Mouse (Mus musculus): ENCODE data around the gene Cript. TPM values are rescaled to one million over a fixed set of nuclear protein-coding genes. Genes with fewer than 3 reads are reported as not detected.

Cript gene
- polyA plus RNA-seq, 1 experiment from 2014 or later, result 137 TPM

DNA sequence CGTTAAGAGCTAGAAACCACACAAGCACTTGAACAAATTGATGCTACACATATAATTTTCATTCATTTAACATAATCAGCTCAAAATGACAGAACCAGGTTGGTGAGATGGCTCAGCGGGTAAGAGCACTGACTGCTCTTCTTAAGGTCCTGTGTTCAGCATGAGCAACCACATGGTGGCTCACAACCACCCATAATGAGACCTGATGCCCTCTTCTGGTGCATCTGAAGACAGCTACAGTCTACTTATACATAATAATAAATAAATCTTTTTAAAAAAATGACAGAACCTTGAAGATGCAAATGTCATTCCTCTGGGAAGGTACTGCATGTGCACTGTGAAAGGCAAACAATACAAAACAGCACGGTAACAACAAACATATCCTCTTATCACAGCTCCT lies 16.4 kb upstream of the Cript start:
- no peak overlapping the region for H3K9ac ChIP-seq
- ATAC-seq (ENCODE audit: insufficient number of reproducible peaks, insufficient read depth, low FRiP score, low TSS enrichment, low read depth), result no peak
- H3K4me3 ChIP-seq, result no peak overlapping the region
- whole genome bisulfite sequencing, result 84% methylated on average over 3 of the region's 3 CpGs
- H3K4me2 ChIP-seq, result no peak overlapping the region
- H3K9me3 ChIP-seq, result no peaks in the 10 kb centered on the region
- H3K36me3 ChIP-seq, result peaks cover 15% of the 10 kb centered on the region
- H3K27me3 ChIP-seq, result no peaks in the 10 kb centered on the region
- no peak overlapping the region for H3K27ac ChIP-seq
- no peaks in the 10 kb centered on the region; the same call in 1 of the 2 replicates for H3K4me1 ChIP-seq

DNA sequence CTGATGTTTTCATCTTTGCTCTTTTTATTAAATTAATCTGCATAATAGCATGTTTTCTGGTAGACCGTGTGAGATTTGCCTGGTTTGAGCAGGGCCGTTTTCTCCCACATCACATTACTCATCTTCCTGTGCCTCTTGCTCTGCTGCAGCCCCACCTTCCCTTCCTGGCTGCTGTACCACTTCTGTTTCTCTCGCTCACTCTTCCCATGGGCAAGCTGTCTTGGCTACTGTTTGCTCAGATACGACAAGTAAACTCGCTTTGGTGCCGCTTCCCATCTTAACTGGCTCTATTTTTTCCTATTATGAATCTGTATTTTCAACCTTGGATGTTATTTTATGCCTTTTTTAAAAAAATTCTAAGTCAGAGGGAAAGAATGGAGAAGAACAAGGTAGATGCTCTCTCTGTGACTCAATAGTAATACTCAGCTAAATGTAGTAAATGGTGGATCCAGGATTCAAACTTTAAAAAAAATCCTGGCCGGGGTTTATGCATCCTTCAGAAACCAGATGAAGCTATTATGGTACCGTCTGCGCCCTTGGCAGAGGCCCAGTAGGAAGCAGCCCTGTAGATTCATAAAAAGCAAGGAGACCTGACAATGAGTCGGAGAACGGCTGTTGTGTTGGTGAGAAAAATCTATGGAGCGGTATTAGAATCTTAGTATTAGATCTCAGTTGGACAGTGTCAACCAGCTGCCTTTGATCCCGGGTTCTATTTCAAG lies 13.9 kb upstream of the Cript start:
- no peak overlapping the region for H3K4me2 ChIP-seq
- no peak overlapping the region for H3K9ac ChIP-seq
- no peaks in the 10 kb centered on the region for H3K4me1 ChIP-seq
- peaks cover 4% of the 10 kb centered on the region for H3K9me3 ChIP-seq
- H3K27ac ChIP-seq, result no peak overlapping the region
- peaks cover 20% of the 10 kb centered on the region for H3K36me3 ChIP-seq
- no peaks in the 10 kb centered on the region for H3K27me3 ChIP-seq
- no peak for ATAC-seq (ENCODE audit: insufficient number of reproducible peaks, insufficient read depth, low FRiP score, low TSS enrichment, low read depth)
- H3K4me3 ChIP-seq, result no peak overlapping the region
- 80% methylated on average over 13 of the region's 13 CpGs for WGBS

DNA sequence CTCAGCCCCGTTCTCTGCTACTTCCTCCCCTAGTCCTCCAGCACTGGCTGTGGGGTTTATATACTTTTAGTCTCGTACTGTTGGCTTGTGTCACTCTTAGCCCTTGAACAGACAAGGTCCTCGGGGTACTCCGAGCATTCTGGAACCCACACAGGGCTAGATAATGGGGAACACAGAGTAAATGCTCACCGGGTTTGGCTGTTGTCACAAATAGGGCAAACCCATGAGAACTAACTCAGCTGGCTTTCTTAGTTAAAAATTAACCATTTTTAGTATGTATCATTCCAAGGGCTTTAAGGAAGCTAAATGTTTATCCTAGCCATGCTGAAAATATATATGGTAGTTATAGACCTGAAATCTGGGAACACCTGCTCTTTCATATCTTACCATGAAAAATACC lies 5.7 kb upstream of the Cript start:
- no peaks in the 10 kb centered on the region for H3K27me3 ChIP-seq
- peaks cover 5% of the 10 kb centered on the region; the same call in 1 of the 2 replicates for H3K4me1 ChIP-seq
- H3K4me3 ChIP-seq, result no peak overlapping the region
- peaks cover 4% of the 10 kb centered on the region for H3K9me3 ChIP-seq
- no peak overlapping the region for H3K4me2 ChIP-seq
- no peak overlapping the region for H3K27ac ChIP-seq
- no peak for ATAC-seq (ENCODE audit: insufficient number of reproducible peaks, insufficient read depth, low FRiP score, low TSS enrichment, low read depth)
- peaks cover 16% of the 10 kb centered on the region for H3K36me3 ChIP-seq
- H3K9ac ChIP-seq, result no peak overlapping the region
- WGBS, result 85% methylated on average over 5 of the region's 5 CpGs

DNA sequence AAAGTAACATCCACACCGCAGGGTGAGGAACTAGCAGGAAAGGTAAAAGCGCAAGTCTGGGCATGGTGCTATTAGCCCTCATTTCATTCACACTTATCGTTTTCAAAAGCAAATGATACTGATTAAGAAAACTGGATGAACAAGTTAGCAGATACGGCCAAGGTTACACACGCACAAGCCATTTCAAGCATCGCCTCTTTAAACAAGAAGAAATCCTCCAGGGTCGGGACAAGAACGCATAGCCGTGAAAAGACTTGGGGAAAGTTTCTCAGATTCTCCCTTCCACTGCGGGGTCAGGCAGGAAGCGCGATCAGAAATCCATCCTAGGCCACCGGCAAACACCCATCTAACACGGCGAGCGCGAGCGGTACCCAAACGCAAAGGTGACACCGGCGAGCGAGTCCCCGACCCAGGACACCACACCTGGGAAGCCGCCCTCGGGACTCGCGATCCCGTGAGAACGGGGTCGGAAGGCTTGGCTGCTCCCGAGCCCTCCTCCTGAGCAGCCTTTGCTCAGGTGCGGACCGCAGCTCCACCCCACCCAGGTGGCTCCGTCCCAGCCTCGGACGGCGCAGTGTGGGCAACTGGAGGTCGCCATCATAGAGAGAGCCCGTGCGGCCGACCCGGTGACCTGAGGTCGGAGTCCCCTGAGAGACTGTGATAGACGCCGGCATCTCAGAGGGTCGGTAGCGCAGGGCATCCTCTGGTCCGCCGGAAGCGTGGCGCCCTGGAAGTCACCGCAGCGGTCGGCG lies 683 bp upstream of the Cript start:
- Histone ChIP-seq H3K27ac (no peak overlapping the region), H3K4me1 (peaks cover 11% of the 10 kb centered on the region), H3K36me3 (peaks cover 16% of the 10 kb centered on the region), H3K4me3 (peak overlapping the region; percentile 65), H3K9me3 (no peaks in the 10 kb centered on the region), H3K9ac (peak overlapping the region; percentile 83), H3K27me3 (no peaks in the 10 kb centered on the region), H3K4me2 (peak overlapping the region; percentile 93)
- WGBS, result under 1% methylated on average over 53 of the region's 55 CpGs
- peak; percentile 83 for ATAC-seq (ENCODE audit: insufficient number of reproducible peaks, insufficient read depth, low FRiP score, low TSS enrichment, low read depth)

DNA sequence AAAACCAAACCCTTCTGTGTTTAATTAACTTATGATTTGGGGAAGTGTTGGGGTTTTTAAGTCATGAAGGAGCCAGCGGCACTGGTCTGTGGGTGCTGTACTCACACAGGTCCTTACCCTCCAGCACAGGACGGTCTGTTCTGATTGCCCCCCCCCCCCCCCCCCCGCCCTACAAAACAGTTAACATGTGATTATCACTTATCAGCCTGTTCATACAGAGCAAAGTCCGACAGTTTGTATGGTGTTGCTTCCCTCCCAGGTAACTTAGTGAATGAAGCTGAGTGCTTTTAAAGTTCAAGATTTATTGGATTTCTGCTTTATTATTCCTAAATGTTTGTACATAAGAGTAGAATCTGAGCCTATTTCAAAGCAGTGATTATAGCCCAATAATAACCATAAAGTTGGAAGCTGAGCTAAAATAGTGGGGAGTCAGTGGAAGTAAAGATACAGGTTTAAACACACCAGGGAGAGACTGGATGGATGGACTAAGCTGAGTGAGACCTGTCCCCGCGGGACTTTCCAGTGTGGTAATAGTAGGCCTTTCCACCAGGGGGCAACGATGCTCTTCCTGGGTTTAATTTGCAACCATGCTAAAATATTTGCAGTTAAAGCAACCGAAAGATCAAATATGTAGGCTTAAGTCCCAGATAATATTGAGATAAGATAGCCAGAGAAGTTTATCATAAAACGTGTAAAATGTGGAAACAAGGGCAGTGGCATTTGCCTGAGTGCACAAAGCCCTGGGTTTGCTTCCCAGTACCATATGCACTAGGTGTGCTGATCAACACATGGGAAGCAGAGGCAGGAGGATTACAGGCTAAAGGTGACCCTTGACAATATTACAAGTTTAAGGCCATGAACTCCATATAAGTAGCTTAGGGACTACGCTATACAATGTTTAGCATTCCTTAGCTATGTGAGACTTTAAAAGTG lies 11.1 kb downstream of the Cript start:
- WGBS, result 55% methylated on average over 10 of the region's 10 CpGs

DNA sequence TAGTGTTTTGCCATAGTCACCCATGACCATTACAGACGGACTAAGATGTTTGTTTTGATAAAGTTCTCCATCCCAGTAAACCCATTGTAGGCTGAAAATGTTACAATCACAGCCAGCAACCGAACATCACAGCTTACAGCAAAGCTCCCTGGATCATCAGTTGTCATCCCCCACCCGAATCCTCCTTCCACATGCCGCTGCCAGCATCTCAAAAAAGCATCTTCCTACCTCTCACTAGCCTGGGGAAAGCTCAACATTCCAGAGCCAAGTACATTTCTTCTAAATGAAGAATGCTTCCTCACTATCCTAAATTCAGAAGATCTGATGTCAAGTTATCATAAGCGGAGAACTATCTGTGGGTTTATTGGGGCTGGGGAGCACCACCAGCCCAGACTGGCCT lies 13.1 kb downstream of the Cript start:
- 83% methylated on average over 5 of the region's 5 CpGs for WGBS
- no peak overlapping the region for H3K4me2 ChIP-seq
- no peaks in the 10 kb centered on the region for H3K27me3 ChIP-seq
- no peak overlapping the region for H3K9ac ChIP-seq
- ATAC-seq (ENCODE audit: insufficient number of reproducible peaks, insufficient read depth, low FRiP score, low TSS enrichment, low read depth), result no peak
- H3K27ac ChIP-seq, result no peak overlapping the region
- no peaks in the 10 kb centered on the region for H3K9me3 ChIP-seq
- peaks cover 25% of the 10 kb centered on the region for H3K36me3 ChIP-seq
- H3K4me3 ChIP-seq, result no peak overlapping the region
- H3K4me1 ChIP-seq, result no peaks in the 10 kb centered on the region

More for the DNA sequence above, 11.1 kb downstream of the Cript start:
- no peak overlapping the region for H3K9ac ChIP-seq
- H3K36me3 ChIP-seq, result peaks cover 36% of the 10 kb centered on the region
- H3K27ac ChIP-seq, result no peak overlapping the region
- H3K4me2 ChIP-seq, result no peak overlapping the region
- H3K4me1 ChIP-seq, result no peaks in the 10 kb centered on the region
- ATAC-seq (ENCODE audit: insufficient number of reproducible peaks, insufficient read depth, low FRiP score, low TSS enrichment, low read depth), result no peak
- no peaks in the 10 kb centered on the region for H3K27me3 ChIP-seq
- no peak overlapping the region for H3K4me3 ChIP-seq
- no peaks in the 10 kb centered on the region for H3K9me3 ChIP-seq

DNA sequence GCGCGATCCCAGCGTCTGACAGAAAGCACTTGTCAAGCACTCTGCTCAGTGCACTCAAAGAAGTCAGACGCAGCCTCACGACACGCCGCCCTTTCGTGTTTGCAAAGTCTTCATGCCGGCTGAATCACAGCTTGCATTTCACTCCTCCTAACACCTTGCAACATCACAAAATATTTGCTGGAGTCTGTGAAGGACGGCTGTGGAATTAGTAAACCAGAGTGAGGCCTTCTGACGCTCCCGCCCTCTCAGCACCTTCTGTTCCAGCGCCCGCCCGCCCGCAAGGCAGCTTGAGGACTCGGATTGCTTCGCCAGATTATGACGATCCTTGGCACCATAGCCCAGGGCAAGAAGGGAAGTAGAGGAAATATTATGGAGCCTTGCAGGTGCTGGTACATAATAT lies 16.4 kb downstream of the Cript start:
- H3K4me3 ChIP-seq, result no peak overlapping the region
- 74% methylated on average over 19 of the region's 19 CpGs for WGBS
- no peaks in the 10 kb centered on the region for H3K9me3 ChIP-seq
- H3K27me3 ChIP-seq, result no peaks in the 10 kb centered on the region
- no peaks in the 10 kb centered on the region for H3K4me1 ChIP-seq
- H3K9ac ChIP-seq, result no peak overlapping the region
- H3K27ac ChIP-seq, result no peak overlapping the region
- H3K36me3 ChIP-seq, result peaks cover 8% of the 10 kb centered on the region
- no peak overlapping the region for H3K4me2 ChIP-seq
- no peak for ATAC-seq (ENCODE audit: insufficient number of reproducible peaks, insufficient read depth, low FRiP score, low TSS enrichment, low read depth)

DNA sequence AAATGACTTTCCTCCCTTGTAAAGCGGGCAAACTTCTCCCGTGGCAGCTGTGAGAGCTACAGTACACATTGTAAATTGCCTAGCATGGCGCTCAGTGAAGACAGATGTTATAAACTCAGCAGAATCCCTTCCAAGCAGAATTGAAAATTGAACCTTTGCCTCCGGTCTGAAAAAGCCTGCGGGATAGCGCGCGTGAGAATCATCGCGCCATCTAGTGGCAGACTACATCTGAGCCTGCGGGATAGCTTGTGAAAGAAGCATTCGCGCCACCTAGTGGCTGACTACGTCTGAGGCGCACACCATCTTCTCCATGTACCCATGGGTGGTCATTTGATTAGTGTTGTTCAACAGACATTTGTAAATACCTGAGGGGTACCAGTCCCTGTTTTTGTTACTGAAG lies 19.0 kb downstream of the Cript start:
- under 1% methylated on average over 15 of the region's 15 CpGs for WGBS
- ATAC-seq (ENCODE audit: insufficient number of reproducible peaks, insufficient read depth, low FRiP score, low TSS enrichment, low read depth), result peak; percentile 75; the same call in 1 of the 2 replicates
- Histone ChIP-seq H3K4me1 (no peaks in the 10 kb centered on the region), H3K27ac (peak overlapping the region; percentile 71), H3K9ac (no peak overlapping the region), H3K9me3 (no peaks in the 10 kb centered on the region), H3K36me3 (no peaks in the 10 kb centered on the region), H3K4me2 (peak overlapping the region; percentile 39), H3K4me3 (no peak overlapping the region), H3K27me3 (no peaks in the 10 kb centered on the region)

DNA sequence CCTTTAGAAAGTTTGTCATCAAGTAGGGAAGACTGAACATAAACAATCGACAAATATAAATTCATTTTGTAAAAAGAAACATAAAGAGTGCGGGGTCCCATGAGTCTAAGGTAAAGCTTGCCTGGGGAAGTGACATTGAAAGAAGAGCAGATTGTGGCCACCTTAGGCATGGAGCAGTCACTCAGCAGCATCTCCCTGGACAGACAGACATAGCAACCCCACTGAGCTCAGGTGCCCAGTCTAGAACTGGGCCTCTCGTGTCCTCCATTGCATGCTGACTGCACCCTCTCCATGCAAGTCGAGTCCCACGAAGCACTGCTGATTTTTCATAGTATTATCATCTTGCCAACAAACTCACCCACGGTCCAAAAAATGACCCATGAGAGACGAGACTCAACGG lies 19.4 kb downstream of the Cript start:
- H3K36me3 ChIP-seq, result no peaks in the 10 kb centered on the region
- ATAC-seq (ENCODE audit: insufficient number of reproducible peaks, insufficient read depth, low FRiP score, low TSS enrichment, low read depth), result no peak
- WGBS, result 84% methylated on average over 8 of the region's 8 CpGs
- no peak overlapping the region for H3K27ac ChIP-seq
- no peak overlapping the region for H3K9ac ChIP-seq
- H3K4me2 ChIP-seq, result no peak overlapping the region
- H3K4me3 ChIP-seq, result no peak overlapping the region
- H3K9me3 ChIP-seq, result no peaks in the 10 kb centered on the region
- H3K4me1 ChIP-seq, result peaks cover 4% of the 10 kb centered on the region; the same call in 1 of the 2 replicates
- H3K27me3 ChIP-seq, result no peaks in the 10 kb centered on the region

DNA sequence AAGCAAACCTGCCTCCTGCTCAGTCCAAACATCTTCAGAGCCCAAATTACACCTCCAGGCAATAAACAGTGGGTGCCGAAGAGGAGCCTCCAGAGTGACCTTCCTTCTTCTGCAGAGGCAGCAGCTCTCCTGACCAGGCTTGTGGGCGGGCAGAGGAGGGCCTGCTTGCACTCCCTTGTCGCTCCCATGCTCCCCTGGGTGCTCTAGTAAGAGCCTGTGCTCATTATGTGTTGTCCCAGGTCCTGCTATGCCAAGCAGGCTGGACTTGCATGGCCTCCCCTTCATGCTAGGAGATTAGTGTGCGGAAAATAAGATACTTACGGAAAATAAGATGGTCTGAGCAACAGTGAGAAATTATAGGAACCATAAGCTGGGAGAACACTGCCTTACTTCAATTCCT lies 24.3 kb downstream of the Cript start:
- Histone ChIP-seq H3K9ac (no peak overlapping the region), H3K4me3 (no peak overlapping the region), H3K4me2 (no peak overlapping the region), H3K36me3 (no peaks in the 10 kb centered on the region), H3K27me3 (no peaks in the 10 kb centered on the region), H3K4me1 (peaks cover 8% of the 10 kb centered on the region), H3K9me3 (no peaks in the 10 kb centered on the region), H3K27ac (no peak overlapping the region)
- no peak for ATAC-seq (ENCODE audit: insufficient number of reproducible peaks, insufficient read depth, low FRiP score, low TSS enrichment, low read depth)
- 47% methylated on average over 5 of the region's 5 CpGs for WGBS

DNA sequence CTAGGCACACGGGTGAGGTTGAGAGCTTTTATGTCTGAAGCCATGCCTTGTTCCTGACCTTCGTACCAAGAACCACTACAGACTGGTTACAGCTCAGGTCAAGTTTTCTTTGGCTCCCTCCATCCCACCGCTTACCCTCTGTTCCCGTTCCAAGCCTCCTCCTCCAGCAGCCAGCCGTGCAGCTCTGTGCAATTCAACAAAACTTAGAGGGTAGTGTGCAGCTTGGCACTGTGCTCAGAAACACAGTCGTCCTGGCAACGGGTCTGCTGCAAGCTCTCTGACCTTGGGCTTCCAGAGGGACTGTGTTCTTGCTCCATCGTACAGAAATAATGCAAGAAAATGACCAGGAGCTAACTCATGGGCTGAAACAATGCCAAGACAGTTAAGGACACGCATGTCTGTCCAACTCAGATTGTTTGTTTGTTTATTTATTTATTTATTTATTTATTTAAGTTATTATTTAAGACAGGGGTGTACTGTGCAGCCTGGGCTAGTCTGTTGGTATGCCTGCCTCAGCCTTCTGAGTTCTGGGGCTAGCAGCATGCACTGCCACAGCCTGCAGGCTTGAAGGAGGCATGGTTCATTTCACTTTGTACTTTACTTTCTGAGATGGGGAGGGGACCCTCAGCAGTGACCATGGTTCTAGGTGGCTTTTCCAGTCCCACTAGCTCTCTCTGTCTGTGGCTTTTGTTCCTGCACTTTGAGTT lies 25.3 kb downstream of the Cript start:
- Histone ChIP-seq H3K36me3 (no peaks in the 10 kb centered on the region), H3K4me2 (no peak overlapping the region), H3K4me1 (peaks cover 18% of the 10 kb centered on the region), H3K27ac (no peak overlapping the region), H3K9ac (no peak overlapping the region), H3K27me3 (no peaks in the 10 kb centered on the region), H3K9me3 (no peaks in the 10 kb centered on the region), H3K4me3 (no peak overlapping the region)
- WGBS, result 61% methylated on average over 9 of the region's 9 CpGs
- ATAC-seq (ENCODE audit: insufficient number of reproducible peaks, insufficient read depth, low FRiP score, low TSS enrichment, low read depth), result peak; percentile 56; the same call in 1 of the 2 replicates

Data from embryonic facial prominence, embryonic 13.5 days (tissue).